Mouse (Mus musculus): ENCODE measurements around the gene Dnah17. TPM values are rescaled to one million over a fixed set of nuclear protein-coding genes. Genes with fewer than 3 reads are reported as not detected.
A peak's percentile ranks its signal among the peaks of the same experiment; 100 is the strongest.

Dnah17 gene
- polyA plus RNA-seq, 1 experiment from 2014 or later = 0.09 TPM

DNA sequence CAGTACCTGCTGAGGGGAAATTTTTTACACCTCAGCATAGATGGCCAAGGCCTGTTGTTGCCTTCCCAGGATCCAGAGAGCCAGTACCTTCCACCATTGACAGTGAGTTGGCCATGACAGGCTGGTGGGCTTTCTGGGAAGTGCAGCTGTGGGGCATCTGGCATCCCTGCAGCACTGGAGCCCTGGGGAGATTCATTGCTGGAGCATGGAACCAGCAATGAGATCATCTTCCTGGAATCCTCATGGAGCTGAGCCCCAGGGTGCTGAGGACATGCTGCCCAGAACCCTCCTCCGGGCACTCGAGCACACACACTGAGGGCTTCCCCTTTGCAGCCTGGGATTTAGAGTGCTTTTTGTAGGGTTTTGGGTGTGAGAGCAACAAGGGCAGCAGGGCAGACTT lies 135.2 kb downstream of the Dnah17 start:
- Histone ChIP-seq H3K4me1 (ENCODE audit: control insufficient read depth, insufficient read depth, low read length) (peaks cover 60% of the 10 kb centered on the region), H3K4me3 (ENCODE audit: low read length) (no peak overlapping the region), H3K36me3 (ENCODE audit: control insufficient read depth, insufficient read depth) (no peaks in the 10 kb centered on the region), H3K27me3 (ENCODE audit: control insufficient read depth, insufficient read depth, low read length) (no peaks in the 10 kb centered on the region), H3K9ac (ENCODE audit: low read length) (0 out of 2 replicates have a peak overlapping the region, but pooled peaks have one; percentile 0), H3K27ac (ENCODE audit: low read length) (0 out of 2 replicates have a peak overlapping the region, but pooled peaks have one; percentile 5), H3K9me3 (replicated peaks; ENCODE audit: control insufficient read depth, low read length) (no peaks in the 10 kb centered on the region), H3K4me2 (ENCODE audit: low read depth, low read length) (no peak overlapping the region)
- no peak for ATAC-seq (replicated peaks; ENCODE audit: extremely low read depth, insufficient read depth, low FRiP score)
- 31% methylated on average over 2 of the region's 2 CpGs for WGBS

DNA sequence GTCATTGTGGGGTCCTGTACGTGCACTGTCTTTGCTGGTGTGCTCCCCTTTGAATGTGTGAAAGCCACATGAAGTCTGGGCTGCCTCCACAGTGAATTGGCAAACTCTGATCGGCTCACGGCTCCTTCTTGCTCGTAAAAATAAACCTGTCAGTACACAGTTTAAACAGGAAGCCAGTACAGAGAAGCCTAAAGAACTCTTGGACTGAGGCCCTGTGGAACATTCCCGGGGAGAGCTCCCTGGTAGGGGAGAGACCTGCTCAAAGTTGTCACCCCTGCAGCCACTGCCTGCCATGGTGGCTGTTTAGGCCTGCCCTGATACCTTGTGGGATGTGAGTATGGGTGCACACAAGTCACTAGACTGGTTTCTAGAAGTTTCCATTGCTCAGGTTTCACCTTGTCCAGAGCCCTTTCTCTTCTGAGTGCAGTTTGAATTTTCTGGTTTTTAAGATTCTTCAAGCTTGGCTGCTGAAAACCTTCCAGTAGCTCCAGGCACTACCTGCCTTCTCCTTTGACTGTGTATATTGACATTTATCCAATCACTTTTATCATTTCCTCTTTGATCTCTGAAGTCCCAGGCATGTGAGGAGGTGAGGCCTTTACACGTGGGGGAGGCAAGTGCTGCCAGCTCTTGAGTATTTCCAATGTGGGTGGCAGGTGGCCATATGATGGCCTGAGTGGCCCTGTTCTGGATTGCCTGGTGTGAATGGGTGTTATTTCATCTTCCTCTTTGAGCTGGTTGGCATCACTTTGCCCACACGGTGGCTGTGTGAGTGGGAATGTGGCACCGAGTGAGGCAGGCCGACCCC lies 136.0 kb downstream of the Dnah17 start:
- Histone ChIP-seq H3K4me3 (ENCODE audit: low read length) (no peak overlapping the region), H3K36me3 (ENCODE audit: control insufficient read depth, insufficient read depth) (no peaks in the 10 kb centered on the region), H3K9ac (ENCODE audit: low read length) (peak overlapping the region; percentile 50), H3K4me2 (ENCODE audit: low read depth, low read length) (peak overlapping the region; percentile 33; the same call in 1 of the 2 replicates), H3K9me3 (replicated peaks; ENCODE audit: control insufficient read depth, low read length) (no peaks in the 10 kb centered on the region), H3K4me1 (ENCODE audit: control insufficient read depth, insufficient read depth, low read length) (peaks cover 60% of the 10 kb centered on the region), H3K27ac (ENCODE audit: low read length) (peak overlapping the region; percentile 91), H3K27me3 (ENCODE audit: control insufficient read depth, insufficient read depth, low read length) (no peaks in the 10 kb centered on the region)
- WGBS = 39% methylated on average over 9 of the region's 9 CpGs
- ATAC-seq (replicated peaks; ENCODE audit: extremely low read depth, insufficient read depth, low FRiP score) = peak; percentile 59

DNA sequence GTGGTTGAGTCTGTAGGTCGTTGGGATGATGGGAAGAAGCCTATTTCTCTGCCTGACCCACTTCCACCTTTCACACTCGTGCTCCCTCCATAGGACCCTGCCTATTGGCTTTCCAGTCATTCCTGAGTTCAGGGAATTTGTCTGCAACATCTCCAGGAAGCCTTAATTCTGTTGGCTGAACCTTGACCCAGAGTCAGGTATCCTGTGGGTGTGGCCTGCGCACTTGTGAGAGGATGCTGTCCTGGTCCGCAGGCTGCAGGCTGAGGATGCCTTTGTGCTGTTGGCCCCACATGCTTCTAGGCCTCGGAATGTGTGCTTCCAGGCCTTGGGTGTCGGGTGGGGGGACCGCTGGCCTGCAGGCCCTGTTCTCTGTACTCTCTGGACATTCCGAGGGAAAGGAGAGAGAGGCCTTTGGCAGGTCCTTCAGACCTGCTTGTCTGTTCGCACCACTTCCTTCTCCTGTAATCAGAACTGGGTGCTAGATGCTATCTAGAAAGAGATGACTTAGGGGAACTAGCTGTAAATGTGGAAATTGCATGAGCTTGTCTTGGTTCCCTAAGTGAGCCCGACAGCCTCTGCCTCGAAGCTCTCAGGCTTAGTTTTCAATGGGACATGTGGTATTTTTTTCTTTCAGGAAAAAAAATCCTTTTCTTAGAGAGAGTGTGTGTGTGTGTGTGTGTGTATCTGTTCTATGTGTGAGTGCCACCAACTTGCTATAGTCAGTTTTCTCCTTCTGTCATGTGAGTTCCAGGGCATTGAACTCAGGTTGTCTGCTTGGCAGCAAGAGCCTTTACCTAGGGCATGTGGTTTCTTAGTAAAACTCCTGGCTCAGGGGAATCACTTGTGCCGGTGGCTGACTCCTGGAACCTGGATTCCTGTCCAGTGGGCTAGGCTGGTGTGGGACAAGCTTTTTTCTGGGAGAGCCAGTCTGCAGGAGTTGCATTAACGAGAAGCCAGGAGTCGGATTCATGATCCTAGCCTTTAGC lies 137.0 kb downstream of the Dnah17 start:
- peaks cover 59% of the 10 kb centered on the region for H3K4me1 ChIP-seq (ENCODE audit: control insufficient read depth, insufficient read depth, low read length)
- no peaks in the 10 kb centered on the region for H3K36me3 ChIP-seq (ENCODE audit: control insufficient read depth, insufficient read depth)
- no peaks in the 10 kb centered on the region for H3K9me3 ChIP-seq (replicated peaks; ENCODE audit: control insufficient read depth, low read length)
- H3K9ac ChIP-seq (ENCODE audit: low read length) = peak overlapping the region; percentile 50
- peak overlapping the region; percentile 91 for H3K27ac ChIP-seq (ENCODE audit: low read length)
- 61% methylated on average over 14 of the region's 14 CpGs for WGBS
- no peak for ATAC-seq (replicated peaks; ENCODE audit: extremely low read depth, insufficient read depth, low FRiP score)
- H3K27me3 ChIP-seq (ENCODE audit: control insufficient read depth, insufficient read depth, low read length) = no peaks in the 10 kb centered on the region
- peak overlapping the region; percentile 33; the same call in 1 of the 2 replicates for H3K4me2 ChIP-seq (ENCODE audit: low read depth, low read length)
- H3K4me3 ChIP-seq (ENCODE audit: low read length) = no peak overlapping the region

DNA sequence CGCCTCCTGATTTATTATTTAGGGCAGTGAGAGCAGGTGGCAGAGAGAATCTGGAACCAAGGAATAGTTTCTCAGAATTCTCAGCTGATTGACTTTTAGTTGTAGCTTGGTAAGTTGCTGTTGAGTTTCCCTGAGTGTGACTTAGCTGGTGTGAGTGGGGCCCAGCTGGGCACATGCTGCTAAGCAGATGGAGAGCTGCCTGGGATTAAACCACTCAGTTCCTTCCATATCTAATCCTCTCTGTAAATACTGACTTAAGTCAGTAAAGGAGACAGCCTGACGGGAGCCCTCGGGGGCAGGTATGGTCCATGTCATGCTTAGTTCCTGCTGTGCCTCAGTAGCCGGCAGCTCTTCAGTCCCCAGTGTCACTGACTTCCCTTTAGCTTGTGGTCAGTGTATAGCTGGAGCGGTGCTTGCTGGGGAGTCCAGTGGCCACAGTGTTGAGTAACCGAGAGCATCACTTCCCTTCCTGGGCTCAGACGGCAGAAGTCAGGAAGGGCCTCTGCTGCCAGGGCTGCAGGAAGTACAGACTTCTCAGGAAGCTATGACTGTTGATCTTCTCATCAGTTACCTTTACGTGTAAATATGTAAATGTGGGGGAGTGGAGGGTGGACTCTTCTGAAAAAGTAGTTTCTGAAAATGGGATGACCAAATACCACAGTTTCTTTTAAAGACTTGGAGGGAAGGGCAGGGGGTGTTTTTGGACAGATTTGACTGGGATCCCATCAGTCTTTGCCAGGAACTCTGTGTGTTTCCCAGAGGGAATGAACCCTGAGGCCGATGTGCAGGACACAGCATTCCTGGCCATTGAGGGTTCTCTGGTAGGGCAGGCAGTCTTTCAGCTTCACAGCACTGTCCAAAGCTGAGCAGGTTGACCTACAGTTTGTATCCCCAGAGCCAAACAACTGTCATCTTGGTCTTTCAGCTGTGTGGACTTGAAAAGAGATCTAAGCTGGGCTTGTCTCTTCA lies 138.6 kb downstream of the Dnah17 start:
- H3K9me3 ChIP-seq (replicated peaks; ENCODE audit: control insufficient read depth, low read length) = no peaks in the 10 kb centered on the region
- no peaks in the 10 kb centered on the region for H3K36me3 ChIP-seq (ENCODE audit: control insufficient read depth, insufficient read depth)
- H3K27me3 ChIP-seq (ENCODE audit: control insufficient read depth, insufficient read depth, low read length) = no peaks in the 10 kb centered on the region
- no peak for ATAC-seq (replicated peaks; ENCODE audit: extremely low read depth, insufficient read depth, low FRiP score)
- peaks cover 67% of the 10 kb centered on the region for H3K4me1 ChIP-seq (ENCODE audit: control insufficient read depth, insufficient read depth, low read length)
- no peak overlapping the region for H3K4me2 ChIP-seq (ENCODE audit: low read depth, low read length)
- H3K9ac ChIP-seq (ENCODE audit: low read length) = no peak overlapping the region
- 50% methylated on average over 9 of the region's 9 CpGs for WGBS
- no peak overlapping the region for H3K4me3 ChIP-seq (ENCODE audit: low read length)
- no peak overlapping the region for H3K27ac ChIP-seq (ENCODE audit: low read length)

DNA sequence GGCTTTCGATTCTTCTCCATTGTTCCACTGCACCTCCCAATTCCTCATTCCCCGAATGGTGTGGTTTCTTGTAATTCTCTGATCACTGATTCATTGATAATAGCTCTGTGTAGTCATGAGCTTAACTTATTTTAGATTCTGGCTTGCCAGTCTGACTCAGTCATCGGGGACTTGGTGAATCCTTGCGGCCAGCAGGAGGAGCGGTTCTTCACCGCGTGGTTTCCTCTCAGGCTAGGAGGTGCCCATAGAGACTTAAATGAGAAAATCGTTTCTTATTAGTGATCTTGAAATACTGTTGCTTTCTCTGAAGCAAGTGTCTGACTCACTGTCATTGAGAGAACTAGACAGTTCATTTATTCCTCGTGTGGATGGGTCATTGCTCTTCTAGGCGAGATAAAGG lies 140.5 kb downstream of the Dnah17 start:
- no peaks in the 10 kb centered on the region; the same call in 1 of the 2 replicates for H3K27me3 ChIP-seq (ENCODE audit: control insufficient read depth, insufficient read depth, low read length)
- H3K4me1 ChIP-seq (ENCODE audit: control insufficient read depth, insufficient read depth, low read length) = peaks cover 58% of the 10 kb centered on the region
- H3K4me2 ChIP-seq (ENCODE audit: low read depth, low read length) = no peak overlapping the region
- WGBS = 30% methylated on average over 10 of the region's 10 CpGs
- no peak for ATAC-seq (replicated peaks; ENCODE audit: extremely low read depth, insufficient read depth, low FRiP score)
- H3K36me3 ChIP-seq (ENCODE audit: control insufficient read depth, insufficient read depth) = no peaks in the 10 kb centered on the region
- H3K9ac ChIP-seq (ENCODE audit: low read length) = no peak overlapping the region; the same call in 1 of the 2 replicates
- no peaks in the 10 kb centered on the region for H3K9me3 ChIP-seq (replicated peaks; ENCODE audit: control insufficient read depth, low read length)
- H3K4me3 ChIP-seq (ENCODE audit: low read length) = no peak overlapping the region
- no peak overlapping the region for H3K27ac ChIP-seq (ENCODE audit: low read length)

DNA sequence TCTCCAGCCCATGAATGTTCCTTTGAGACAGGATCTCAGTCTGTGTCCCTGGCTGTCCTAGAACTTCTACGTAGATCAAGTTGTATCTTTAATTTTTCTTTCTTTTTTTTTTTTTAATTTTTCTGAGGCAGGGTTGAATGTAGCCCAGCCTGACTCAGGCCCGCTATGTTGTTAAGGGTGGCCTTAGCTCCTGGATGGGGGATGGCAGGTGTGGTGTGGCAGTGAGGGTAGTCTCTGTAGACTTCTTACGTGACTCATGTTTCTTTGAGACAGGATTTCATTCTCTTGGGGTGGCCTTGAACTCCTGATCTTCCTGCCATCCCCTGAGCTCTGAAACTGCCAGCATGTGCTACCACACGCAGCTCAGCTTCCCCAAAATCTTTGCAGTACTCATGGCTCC lies 141.2 kb downstream of the Dnah17 start:
- no peak overlapping the region for H3K27ac ChIP-seq (ENCODE audit: low read length)
- no peak for ATAC-seq (replicated peaks; ENCODE audit: extremely low read depth, insufficient read depth, low FRiP score)
- 85% methylated on average over 4 of the region's 4 CpGs for WGBS
- no peak overlapping the region for H3K4me3 ChIP-seq (ENCODE audit: low read length)
- no peak overlapping the region for H3K9ac ChIP-seq (ENCODE audit: low read length)
- no peak overlapping the region for H3K4me2 ChIP-seq (ENCODE audit: low read depth, low read length)
- no peaks in the 10 kb centered on the region for H3K9me3 ChIP-seq (replicated peaks; ENCODE audit: control insufficient read depth, low read length)
- H3K4me1 ChIP-seq (ENCODE audit: control insufficient read depth, insufficient read depth, low read length) = peaks cover 51% of the 10 kb centered on the region
- no peaks in the 10 kb centered on the region for H3K36me3 ChIP-seq (ENCODE audit: control insufficient read depth, insufficient read depth)
- no peaks in the 10 kb centered on the region; the same call in 1 of the 2 replicates for H3K27me3 ChIP-seq (ENCODE audit: control insufficient read depth, insufficient read depth, low read length)

DNA sequence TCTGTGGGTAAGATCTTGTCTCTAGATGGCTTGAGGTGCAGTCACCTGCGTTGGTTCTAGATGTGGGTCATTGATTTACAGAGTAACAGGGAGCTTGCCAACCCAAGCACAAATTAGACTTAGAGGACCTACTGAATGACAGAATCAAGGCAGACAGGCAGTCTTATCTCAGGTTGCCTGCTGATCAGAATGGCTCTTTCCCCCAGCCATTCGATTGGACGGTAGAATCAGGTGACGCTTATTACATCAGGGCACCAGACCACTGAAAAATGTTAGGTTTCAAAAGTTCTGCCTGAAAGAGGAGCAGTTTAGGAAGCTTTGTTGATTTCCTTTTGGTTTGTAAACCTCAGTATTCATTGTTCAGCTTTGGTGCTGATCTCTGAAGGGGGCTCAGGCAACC lies 142.5 kb downstream of the Dnah17 start:
- 54% methylated on average over 4 of the region's 4 CpGs for WGBS
- Histone ChIP-seq H3K4me1 (ENCODE audit: control insufficient read depth, insufficient read depth, low read length) (peaks cover 39% of the 10 kb centered on the region), H3K4me2 (ENCODE audit: low read depth, low read length) (peak overlapping the region; percentile 74), H3K36me3 (ENCODE audit: control insufficient read depth, insufficient read depth) (no peaks in the 10 kb centered on the region), H3K4me3 (ENCODE audit: low read length) (peak overlapping the region; percentile 87; the same call in 1 of the 2 replicates), H3K9ac (ENCODE audit: low read length) (no peak overlapping the region; the same call in 1 of the 2 replicates), H3K9me3 (replicated peaks; ENCODE audit: control insufficient read depth, low read length) (no peaks in the 10 kb centered on the region), H3K27ac (ENCODE audit: low read length) (no peak overlapping the region), H3K27me3 (ENCODE audit: control insufficient read depth, insufficient read depth, low read length) (no peaks in the 10 kb centered on the region; the same call in 1 of the 2 replicates)
- ATAC-seq (replicated peaks; ENCODE audit: extremely low read depth, insufficient read depth, low FRiP score) = no peak

DNA sequence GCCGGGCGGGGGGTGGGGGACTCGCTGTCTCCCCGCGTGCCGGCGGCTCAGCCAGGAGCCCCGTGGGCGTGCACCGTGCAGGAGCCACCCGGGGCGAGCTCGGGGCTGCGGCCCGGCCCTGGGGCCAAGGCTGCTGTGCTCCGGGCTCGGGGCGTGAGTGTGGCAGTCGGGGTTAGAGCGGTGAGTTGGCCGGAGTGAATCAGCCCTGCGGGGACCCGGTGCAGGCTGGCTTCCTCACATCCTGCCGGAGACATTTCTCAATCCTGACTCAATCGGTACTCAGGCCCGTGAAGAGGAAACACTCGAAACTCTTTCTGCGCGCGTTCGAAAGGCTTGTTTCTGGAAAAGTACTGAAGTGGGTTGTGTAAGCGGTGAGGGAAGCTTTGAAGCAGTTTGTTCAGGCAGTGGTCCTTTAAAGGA lies 143.4 kb downstream of the Dnah17 start:
- under 1% methylated on average over 32 of the region's 32 CpGs for WGBS
- Histone ChIP-seq H3K27me3 (ENCODE audit: control insufficient read depth, insufficient read depth, low read length) (no peaks in the 10 kb centered on the region; the same call in 1 of the 2 replicates), H3K9me3 (replicated peaks; ENCODE audit: control insufficient read depth, low read length) (no peaks in the 10 kb centered on the region), H3K27ac (ENCODE audit: low read length) (peak overlapping the region; percentile 52), H3K9ac (ENCODE audit: low read length) (peak overlapping the region; percentile 88), H3K36me3 (ENCODE audit: control insufficient read depth, insufficient read depth) (no peaks in the 10 kb centered on the region), H3K4me1 (ENCODE audit: control insufficient read depth, insufficient read depth, low read length) (peaks cover 33% of the 10 kb centered on the region), H3K4me3 (ENCODE audit: low read length) (peak overlapping the region; percentile 87), H3K4me2 (ENCODE audit: low read depth, low read length) (peak overlapping the region; percentile 74)
- peak; percentile 53 for ATAC-seq (replicated peaks; ENCODE audit: extremely low read depth, insufficient read depth, low FRiP score)
